Mouse (Mus musculus) right cerebral cortex, postnatal 36 days (tissue): ENCODE results near the gene Usp19.
A peak's percentile ranks its signal among the peaks of the same experiment; 100 is the strongest.

Experiments used
- DNase-seq, 2 experiments: peaks; one replicate each; pipeline ENCODE4 v3.0.0; 2022; ENCODE audit warnings: low spot score in 2 of 2, mixed read lengths in 1 of 2

Usp19 gene

DNA sequence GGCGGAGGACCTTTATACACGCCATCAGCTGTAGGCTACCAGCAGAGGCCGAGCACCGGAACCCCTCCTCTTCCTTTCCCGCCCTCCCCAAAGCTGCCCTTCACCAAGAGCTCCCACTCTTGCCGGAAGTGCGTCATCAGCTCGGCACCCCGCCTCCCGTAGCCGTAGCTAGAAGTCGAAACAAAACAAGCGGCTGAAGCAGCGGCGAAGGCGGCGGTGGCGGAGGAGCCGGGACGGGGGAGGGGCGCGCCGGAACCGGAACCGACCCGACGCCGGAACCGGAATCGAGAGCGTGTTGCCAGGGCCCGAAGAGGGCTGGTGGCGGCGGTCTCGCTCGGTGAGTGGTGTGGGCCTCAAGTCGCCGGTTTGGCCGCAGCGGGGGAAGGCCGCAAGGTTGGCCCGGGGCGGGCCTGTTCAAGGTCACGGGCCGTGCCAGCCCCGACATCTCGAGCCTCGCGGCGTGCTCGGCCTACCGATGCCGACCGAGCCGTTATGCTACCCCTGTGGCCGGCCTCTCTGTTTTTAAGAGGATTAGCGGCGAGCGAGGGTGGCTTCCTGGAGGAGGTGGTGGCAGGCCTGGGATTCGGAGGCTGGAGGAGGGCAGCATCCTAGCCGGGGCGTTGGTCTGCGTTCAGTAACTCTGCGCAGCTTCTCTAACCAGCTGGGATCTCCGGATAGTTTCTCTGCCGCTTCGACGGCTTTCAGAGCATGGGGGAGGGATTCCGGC is at the start of gene Usp19:
Gene Usp19 (plus strand): TSS at position 44 of the 727 bp plus-strand sequence.
- DNase-seq, result peak; percentile 96 to 97

DNA sequence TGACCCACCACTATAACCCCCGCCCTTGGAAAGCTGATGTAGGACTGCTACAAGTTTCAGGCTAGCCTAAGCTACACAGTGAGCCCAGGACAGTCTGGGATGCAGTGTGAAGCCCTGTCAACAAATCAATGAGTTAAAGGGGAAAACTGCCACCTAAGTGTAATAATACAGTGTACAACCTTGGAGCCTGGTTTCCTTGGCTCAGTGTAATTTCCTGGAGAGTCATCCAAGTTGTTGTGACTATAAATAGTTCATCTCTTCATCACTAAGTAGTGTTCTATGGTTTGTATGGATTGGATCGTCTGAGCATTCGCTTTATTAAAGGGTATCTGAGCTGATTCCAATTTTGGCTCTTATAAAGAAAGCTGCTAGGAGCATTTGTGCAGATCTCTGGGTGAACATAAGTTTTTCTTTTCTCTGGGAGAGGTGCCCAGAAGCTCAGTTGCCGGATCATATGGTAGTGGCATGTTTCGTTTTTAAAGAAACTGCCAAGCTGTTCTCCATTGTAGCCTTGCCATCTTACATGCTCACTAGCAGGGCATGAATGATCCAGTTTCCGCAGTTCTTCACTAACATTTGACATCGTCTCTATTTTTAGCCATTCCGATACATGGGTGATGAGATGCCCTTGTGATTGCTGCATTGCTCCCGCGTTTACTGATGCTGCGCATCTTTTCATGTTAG is 49.0 kb upstream of the Usp19 start:
- peak in 1 of 2 experiments; percentile 49 for DNase-seq

- no peak for DNase-seq
Observed at GRCm38 (mm10) chr9:108445125-108445524, 45.3 kb upstream of the Usp19 start.

DNA sequence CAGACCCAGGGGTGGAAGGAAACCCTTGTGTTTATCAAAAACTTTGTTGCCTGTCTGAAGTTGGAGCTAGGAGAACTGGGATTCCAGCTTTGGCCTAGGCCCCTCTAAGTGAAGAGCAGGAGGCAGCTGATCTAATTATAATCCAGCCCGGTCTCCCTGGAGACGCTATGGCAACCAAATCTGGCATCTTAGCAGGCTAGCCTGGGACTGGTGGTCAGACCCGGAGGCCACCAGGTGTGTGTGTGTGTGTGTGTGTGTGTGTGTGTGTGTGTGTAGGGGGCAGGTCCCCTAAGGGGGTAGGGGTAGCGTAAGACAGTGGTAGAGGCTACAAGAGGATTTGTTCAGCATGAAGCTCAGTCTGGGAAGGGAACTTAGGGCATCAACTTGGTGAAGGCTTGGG is 40.5 kb upstream of the Usp19 start:
- peak in 1 of 2 experiments; percentile 63 for DNase-seq

- DNase-seq, result peak in 1 of 2 experiments; percentile 37
Observed at GRCm38 (mm10) chr9:108450292-108451169, 39.9 kb upstream of the Usp19 start.

GRCm38 (mm10) chr9:108451170-108451493 is 39.3 kb upstream of the Usp19 start:
- DNase-seq, result no peak

GRCm38 (mm10) chr9:108451519-108452160 is 38.8 kb upstream of the Usp19 start:
- DNase-seq, result no peak

- DNase-seq, result peak; percentile 64 to 77
Observed at GRCm38 (mm10) chr9:108452291-108452906, 38.0 kb upstream of the Usp19 start.

DNA sequence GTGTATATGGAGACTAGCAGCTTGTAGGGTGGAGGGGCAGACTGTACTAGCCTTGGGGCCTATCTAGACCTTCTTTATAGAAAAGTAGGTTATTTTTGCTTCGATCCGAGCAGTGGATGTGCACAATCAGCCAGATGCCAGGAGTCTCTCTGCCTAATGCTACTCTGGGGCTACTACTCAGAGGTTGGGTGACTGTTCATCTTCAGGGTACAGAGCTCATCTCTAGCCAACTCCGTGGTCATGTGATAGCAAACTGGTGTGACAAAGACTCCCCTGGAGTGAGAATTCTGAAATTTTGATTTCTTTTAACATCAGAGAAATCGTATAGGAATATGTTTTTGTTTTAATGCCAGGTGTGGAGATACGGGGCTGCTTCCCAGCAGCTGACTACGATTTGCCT is 37.5 kb upstream of the Usp19 start:
- DNase-seq, result no peak

DNA sequence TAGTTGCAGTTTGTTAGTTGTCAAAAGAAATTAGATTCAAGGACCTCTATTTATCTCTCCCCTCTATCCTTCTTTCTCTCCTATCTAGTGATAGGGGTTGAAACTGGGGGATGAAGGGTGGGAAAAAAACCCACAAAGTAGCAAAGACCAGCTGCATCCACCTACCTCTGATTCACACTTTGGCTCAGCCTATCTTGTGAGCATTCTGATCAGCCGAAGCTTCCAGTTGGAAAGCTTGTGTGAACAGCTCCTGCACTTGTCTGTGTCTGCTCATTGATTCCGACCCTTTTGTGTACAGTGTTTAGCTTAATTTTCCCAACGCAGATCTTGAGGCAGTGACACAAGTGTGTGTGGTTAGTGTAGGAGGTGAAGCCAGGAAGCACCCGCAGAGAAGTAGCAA is 36.9 kb upstream of the Usp19 start:
- DNase-seq, result no peak

- no peak for DNase-seq
Observed at GRCm38 (mm10) chr9:108454429-108454828, 36.0 kb upstream of the Usp19 start.

DNA sequence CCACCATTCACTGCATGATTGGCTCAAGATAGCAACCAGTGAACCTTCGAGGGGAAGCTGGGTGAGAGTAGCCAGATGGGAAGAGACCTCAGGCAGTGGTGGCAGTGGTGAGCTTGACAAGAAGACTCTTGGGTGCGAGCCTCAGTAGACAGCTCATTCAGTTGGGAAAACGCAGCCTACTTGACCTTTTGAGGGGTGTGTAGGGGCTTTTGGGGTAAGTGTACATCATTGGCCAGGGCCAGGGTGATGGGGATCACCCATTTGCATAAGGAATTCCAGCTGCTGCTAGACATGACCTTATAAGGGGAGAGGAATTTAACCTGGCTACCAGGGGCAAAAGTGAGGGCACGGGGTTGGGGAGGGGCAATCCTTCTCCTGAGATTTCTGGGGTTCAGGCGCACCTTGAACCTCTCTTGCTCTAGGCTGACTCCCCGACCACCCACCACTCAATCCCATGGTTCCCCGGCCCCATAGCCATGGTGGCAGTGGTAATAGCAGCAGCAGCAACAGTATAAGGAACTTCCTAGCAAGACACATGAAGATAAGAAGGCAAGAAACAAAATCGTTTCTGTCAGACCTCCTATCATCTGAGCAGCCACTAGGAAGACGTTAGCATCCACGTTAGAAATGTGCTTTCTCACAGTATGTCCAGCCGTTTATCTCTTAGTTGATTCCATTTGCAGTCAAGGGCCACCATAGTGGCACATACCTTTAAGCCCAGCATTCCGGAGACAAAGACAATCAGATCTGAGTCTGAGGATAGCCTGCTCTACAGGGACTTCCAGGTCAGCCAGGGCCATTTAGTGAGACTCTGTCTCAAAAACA is 34.4 kb upstream of the Usp19 start:
- no peak for DNase-seq

GRCm38 (mm10) chr9:108456953-108457352 is 33.4 kb upstream of the Usp19 start:
- DNase-seq, result no peak

DNA sequence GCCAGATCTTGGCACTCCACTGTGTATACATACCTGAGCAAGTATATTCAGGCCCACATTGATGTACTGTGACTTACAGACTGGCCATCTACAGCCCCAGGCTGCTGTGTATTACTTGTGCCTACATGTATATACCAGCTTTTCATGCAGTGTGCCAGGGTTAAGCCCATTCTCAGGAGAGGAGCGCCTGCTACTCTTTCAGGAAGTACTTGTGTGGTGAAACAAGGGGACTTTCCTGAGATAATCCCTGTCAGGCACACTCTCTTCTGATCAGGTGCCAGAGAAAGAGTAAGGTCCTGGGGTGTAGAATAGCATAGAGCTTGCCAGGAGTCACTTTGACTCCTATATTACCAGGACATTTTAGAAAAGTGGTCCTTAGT is 30.5 kb upstream of the Usp19 start:
- no peak for DNase-seq

DNA sequence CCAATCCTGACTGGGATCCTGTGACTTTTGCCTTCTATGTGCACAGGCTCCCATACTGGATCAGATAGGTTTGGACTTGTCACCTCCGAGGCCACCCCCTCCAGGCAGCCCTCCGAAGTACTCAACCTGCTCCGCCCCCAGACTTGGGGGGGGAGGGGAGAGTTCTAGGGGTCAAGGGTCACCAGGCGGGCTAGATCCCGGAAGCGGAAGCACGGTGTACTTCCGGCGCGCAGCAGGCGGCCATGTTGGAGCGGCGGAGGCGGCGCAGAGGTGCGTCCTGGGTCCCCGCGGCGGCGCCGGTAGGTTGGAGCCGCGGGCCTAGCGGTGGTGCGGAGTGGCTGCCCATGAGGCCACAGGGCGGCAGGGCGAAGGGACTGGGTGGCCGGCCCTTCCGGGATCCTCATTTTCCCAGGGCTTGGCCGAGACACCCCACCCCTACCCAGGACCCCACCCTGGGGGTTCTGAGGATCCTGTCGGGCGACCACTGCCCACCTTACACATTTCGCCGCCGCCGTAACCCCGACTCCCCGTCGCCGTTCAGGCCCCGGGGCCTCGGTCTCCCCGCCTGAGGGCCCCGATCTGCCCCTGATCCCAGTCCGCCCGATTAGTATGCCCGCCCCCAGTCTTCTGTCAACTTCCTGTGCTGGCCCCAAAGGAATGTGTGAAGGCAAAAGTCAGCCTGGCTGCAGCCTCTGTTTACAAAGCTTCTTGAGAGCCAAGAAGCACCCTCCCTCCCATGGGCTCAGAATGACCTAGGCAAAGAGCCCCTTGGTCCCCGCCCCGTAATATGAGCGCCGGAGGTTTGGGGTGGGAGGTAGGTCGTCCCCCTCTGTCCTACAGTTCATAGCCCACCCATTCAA is 29.9 kb upstream of the Usp19 start, which contains the start of gene Ccdc71:
Gene Ccdc71 (plus strand): TSS at position 209 of the 860 bp plus-strand sequence.
- DNase-seq, result peak; percentile 83

- no peak for DNase-seq
Observed at GRCm38 (mm10) chr9:108461181-108461631, 29.2 kb upstream of the Usp19 start, which contains the start of gene Klhdc8b. TSS of gene Klhdc8b (minus strand) at chr9:108461581.

GRCm38 (mm10) chr9:108461675-108462074 is 28.7 kb upstream of the Usp19 start:
- DNase-seq, result no peak

DNA sequence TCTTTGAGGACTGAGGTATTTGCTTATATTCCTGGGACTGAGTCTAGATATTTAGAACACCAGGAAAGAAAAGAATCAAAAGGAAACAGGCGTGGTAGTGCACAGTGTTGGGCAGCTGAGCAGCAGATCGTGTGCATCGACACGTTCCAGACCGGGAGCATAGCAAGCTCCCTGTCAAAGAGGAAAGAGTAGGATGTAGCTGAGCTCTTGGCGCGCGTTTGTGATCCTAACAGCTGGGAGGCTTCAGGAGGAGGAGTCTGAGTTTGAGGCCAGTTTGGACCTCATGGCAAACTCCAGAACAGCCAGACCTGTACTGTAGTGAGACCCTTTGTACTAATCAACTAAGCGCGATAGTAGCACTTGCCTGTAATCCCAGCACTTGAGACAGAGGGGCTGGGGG is 28.2 kb upstream of the Usp19 start:
- no peak for DNase-seq

GRCm38 (mm10) chr9:108463713-108464112 is 26.7 kb upstream of the Usp19 start:
- DNase-seq, result no peak
